Mouse (Mus musculus): ENCODE data around the gene 1810055G02Rik. TPM values are rescaled to one million over a fixed set of nuclear protein-coding genes. Genes with fewer than 3 reads are reported as not detected.
A peak's percentile ranks its signal among the peaks of the same experiment; 100 is the strongest.

The 1810055G02Rik gene
- total and polyA plus RNA-seq, 3 experiments: 22.4 to 32.3 TPM; not detected in 1

- TF ChIP-seq SIN3A (IDR thresholded peaks at IDR 0.05; ENCODE audit: low read length) (peak; percentile 47), POLR2AphosphoS5 (IDR thresholded peaks at IDR 0.05; ENCODE audit: borderline replicate concordance, low read depth, low read length) (no peak), GABPA (IDR thresholded peaks at IDR 0.05; ENCODE audit: low read depth, low read length) (no peak), RAD21 (IDR thresholded peaks at IDR 0.05; ENCODE audit: low read depth, low read length) (peak; percentile 29)
Observed at GRCm38 (mm10) chr19:3718481-3719361, 10.6 kb downstream of the 1810055G02Rik start (continued).

DNA sequence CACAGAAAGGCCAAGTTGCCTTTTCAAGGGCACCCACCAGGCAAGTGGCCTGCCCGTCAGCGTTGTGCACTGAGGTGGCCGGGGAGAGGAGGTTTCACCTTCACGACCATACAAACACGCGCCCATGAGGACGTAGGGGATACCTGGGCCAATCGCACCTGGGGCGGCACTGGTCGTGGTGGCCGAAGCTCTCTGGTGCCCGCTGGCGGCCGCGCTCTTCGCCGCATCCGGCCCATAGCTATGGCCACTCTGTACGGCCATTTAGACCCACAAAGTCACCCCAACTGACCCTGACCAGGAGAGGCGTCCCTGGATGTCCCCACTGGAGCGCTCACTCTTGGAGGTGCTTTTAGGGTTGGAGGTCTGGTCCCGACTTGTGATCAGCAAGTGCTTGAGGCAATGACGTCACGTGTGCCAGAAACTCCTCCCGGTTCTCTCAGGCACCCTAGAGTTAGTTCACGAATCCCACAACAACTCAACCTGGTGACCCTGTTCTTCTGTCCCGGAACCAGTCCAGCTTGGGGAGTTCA is 11.3 kb downstream of the 1810055G02Rik start:
- peak; percentile 73 for DNase-seq (ENCODE audit: low read depth, low spot score)
- Histone ChIP-seq H3K4me1 (ENCODE audit: control insufficient read depth in 1 of 2, insufficient read depth in 2 of 2, low read length in 2 of 2) (no peaks in the 10 kb centered on the region), H3K36me3 (ENCODE audit: control insufficient read depth in 1 of 2, insufficient read depth in 2 of 2, low read length in 2 of 2) (no peaks in the 10 kb centered on the region), H3K27me3 (ENCODE audit: control insufficient read depth in 1 of 2, insufficient read depth in 2 of 2, low read length in 2 of 2) (no peaks in the 10 kb centered on the region), H3K4me3 (ENCODE audit: control insufficient read depth in 1 of 2, insufficient read depth in 1 of 2, low read depth in 2 of 2, low read length in 2 of 2) (peak overlapping the region; percentile 59 to 72), H3K9ac (ENCODE audit: control insufficient read depth, low read depth, low read length, poor library complexity, severe bottlenecking) (peak overlapping the region; percentile 76), H3K9me3 (replicated peaks; ENCODE audit: insufficient read depth, low read length) (no peaks in the 10 kb centered on the region), H3K79me2 (ENCODE audit: control insufficient read depth, insufficient read depth, low read length, poor library complexity) (no peaks in the 10 kb centered on the region; the same call in 1 of the 2 replicates), H3K27ac (ENCODE audit: control insufficient read depth, low read depth, low read length) (no peak overlapping the region)
- TF ChIP-seq TBP (IDR thresholded peaks at IDR 0.05; ENCODE audit: low read depth, low read length) (no peak), HCFC1 (IDR thresholded peaks at IDR 0.05; ENCODE audit: low read depth, low read length) (0 out of 2 replicates have a peak, but pooled peaks have one; percentile 23), ZKSCAN1 (IDR thresholded peaks at IDR 0.05; ENCODE audit: low read depth, low read length) (no peak), TCF12 (IDR thresholded peaks at IDR 0.05; ENCODE audit: low read depth, low read length) (no peak), RCOR1 (IDR thresholded peaks at IDR 0.05; ENCODE audit: low read depth, low read length) (no peak), ZC3H11A (IDR thresholded peaks at IDR 0.05; ENCODE audit: low read depth, low read length) (no peak), USF2 (IDR thresholded peaks at IDR 0.05; ENCODE audit: borderline replicate concordance in 1 of 2, insufficient read depth in 1 of 2, low read depth in 1 of 2, low read length in 2 of 2) (0 out of 4 replicates have a peak, but pooled peaks of 1 of the 2 experiments have one; percentile 23), SIN3A (IDR thresholded peaks at IDR 0.05; ENCODE audit: low read length) (no peak), USF1 (IDR thresholded peaks at IDR 0.05; ENCODE audit: low read depth, low read length) (peak; percentile 80), CTCF (IDR thresholded peaks at IDR 0.05 in 2 of 3, conservative IDR thresholded peaks at IDR 0.05 in 1 of 3; ENCODE audit: control insufficient read depth in 1 of 3, insufficient read depth in 1 of 3, low read depth in 2 of 3, low read length in 3 of 3, poor library complexity in 1 of 3, severe bottlenecking in 1 of 3) (peak in 2 of 3 experiments; percentile 42 to 77), SMC3 (IDR thresholded peaks at IDR 0.05; ENCODE audit: low read depth, low read length) (peak; percentile 24)

DNA sequence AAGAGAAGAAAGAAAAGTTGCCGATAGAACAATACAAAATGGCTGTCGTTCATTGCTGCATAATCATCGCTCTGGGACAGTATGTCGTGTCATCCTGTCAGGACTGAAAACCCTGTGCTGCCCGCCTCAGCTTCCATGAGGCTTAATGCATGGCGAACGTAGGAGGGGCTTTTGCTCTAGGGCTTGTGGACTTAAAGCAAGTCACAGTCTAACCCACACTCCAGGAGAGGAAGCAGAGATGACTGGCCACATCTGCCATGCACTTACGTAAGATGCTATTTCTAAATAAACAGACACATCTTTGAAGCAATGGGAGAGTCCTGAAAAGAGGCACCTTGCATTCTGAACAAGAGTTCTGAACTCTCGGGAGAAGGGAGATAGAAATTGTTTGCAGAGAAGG is 15.1 kb downstream of the 1810055G02Rik start:
- Histone ChIP-seq H3K9ac (ENCODE audit: control insufficient read depth, low read depth, low read length, poor library complexity, severe bottlenecking) (no peak overlapping the region), H3K9me3 (replicated peaks; ENCODE audit: insufficient read depth, low read length) (no peaks in the 10 kb centered on the region), H3K27ac (ENCODE audit: control insufficient read depth, low read depth, low read length) (no peak overlapping the region), H3K27me3 (ENCODE audit: control insufficient read depth in 1 of 2, insufficient read depth in 2 of 2, low read length in 2 of 2) (no peaks in the 10 kb centered on the region), H3K79me2 (ENCODE audit: control insufficient read depth, insufficient read depth, low read length, poor library complexity) (no peaks in the 10 kb centered on the region; the same call in 1 of the 2 replicates), H3K4me1 (ENCODE audit: control insufficient read depth in 1 of 2, insufficient read depth in 2 of 2, low read length in 2 of 2) (no peaks in the 10 kb centered on the region), H3K36me3 (ENCODE audit: control insufficient read depth in 1 of 2, insufficient read depth in 2 of 2, low read length in 2 of 2) (no peaks in the 10 kb centered on the region), H3K4me3 (ENCODE audit: control insufficient read depth in 1 of 2, insufficient read depth in 1 of 2, low read depth in 2 of 2, low read length in 2 of 2) (no peak overlapping the region)
- no peak for DNase-seq (ENCODE audit: low read depth, low spot score)
- TF ChIP-seq POLR2A (IDR thresholded peaks at IDR 0.05; ENCODE audit: control insufficient read depth in 1 of 2, insufficient read depth in 1 of 2, low read depth in 1 of 2, low read length in 2 of 2, poor library complexity in 1 of 2) (no peak), USF1 (IDR thresholded peaks at IDR 0.05; ENCODE audit: low read depth, low read length) (no peak), HCFC1 (IDR thresholded peaks at IDR 0.05; ENCODE audit: low read depth, low read length) (no peak), ETS1 (IDR thresholded peaks at IDR 0.05; ENCODE audit: low read depth, low read length) (no peak), GATA1 (IDR thresholded peaks at IDR 0.05; ENCODE audit: low read depth, low read length) (no peak), EP300 (IDR thresholded peaks at IDR 0.05; ENCODE audit: low read depth in 1 of 2, low read length in 2 of 2) (no peak), UBTF (IDR thresholded peaks at IDR 0.05; ENCODE audit: borderline replicate concordance, insufficient read depth, low read depth, low read length) (no peak), NRF1 (IDR thresholded peaks at IDR 0.05; ENCODE audit: insufficient read depth, low read depth, low read length, poor library complexity, severe bottlenecking) (no peak)
